Mouse (Mus musculus): ENCODE results near the gene Trrap. TPM values are rescaled to one million over a fixed set of nuclear protein-coding genes. Genes with fewer than 3 reads are reported as not detected.

The Trrap gene
- polyA plus RNA-seq, 1 experiment = 174 TPM

Other genes with a start within 250 kb of the Trrap start
- gene Nptx2, start 221.8 kb upstream of the Trrap start, polyA plus RNA-seq (2012; rRNA removed) = 44.1 and 57.9 TPM in 2 replicates
- gene Tmem130, start 5.9 kb upstream of the Trrap start, polyA plus RNA-seq (2012; rRNA removed) = 153 and 159 TPM in 2 replicates
- gene Smurf1, start 198.1 kb downstream of the Trrap start, polyA plus RNA-seq (2012; rRNA removed) = 25.6 and 28.2 TPM in 2 replicates

All from frontal cortex, adult 2 months (tissue).